Mouse (Mus musculus) MEL (cell line): ENCODE measurements around the gene Xylt2. TPM values are rescaled to one million over a fixed set of nuclear protein-coding genes. Genes with fewer than 3 reads are reported as not detected.

Experiments used
- DNase-seq: peaks from one replicate; pipeline ENCODE4 v3.0.0; 2011; ENCODE audit warnings: low read depth, low spot score
- H3K27ac ChIP-seq: 2 replicates; pipeline ENCODE4 v1.5.1; 2012; ENCODE audit warnings: low read depth, mild to moderate bottlenecking, control low read depth, low read length, moderate library complexity; ENCODE audit not compliant: control insufficient read depth
- H3K27me3 ChIP-seq, 2 experiments: fragments of 150-350 bp in 1 of 2; sonication (generic) in 1 of 2; 2 replicates each; pipeline ENCODE4 v1.6.1; 2012; ENCODE audit warnings: low read length in 2 of 2, mild to moderate bottlenecking in 2 of 2, improper control_type of control experiment in 1 of 2, moderate library complexity in 1 of 2; ENCODE audit not compliant: insufficient read depth in 2 of 2, control insufficient read depth in 1 of 2
- H3K36me3 ChIP-seq, 2 experiments: 2 replicates each; pipeline ENCODE4 v1.6.1; 2012 to 2014; ENCODE audit warnings: low read length in 2 of 2, improper control_type of control experiment in 1 of 2, inconsistent platforms in 1 of 2, mild to moderate bottlenecking in 1 of 2; ENCODE audit not compliant: insufficient read depth in 2 of 2, control insufficient read depth in 1 of 2
- H3K4me1 ChIP-seq, 2 experiments: fragments of 150-350 bp in 1 of 2; sonication (generic) in 1 of 2; 2 replicates each; pipeline ENCODE4 v1.6.1; 2012; ENCODE audit warnings: low read length in 2 of 2, improper control_type of control experiment in 1 of 2, mild to moderate bottlenecking in 1 of 2; ENCODE audit not compliant: insufficient read depth in 2 of 2, control insufficient read depth in 1 of 2
- H3K4me3 ChIP-seq, 2 experiments: fragments of 150-350 bp in 1 of 2; sonication (generic) in 1 of 2; 2 replicates each; pipeline ENCODE4 v1.5.1; 2012; ENCODE audit warnings: low read depth in 2 of 2, low read length in 2 of 2, mild to moderate bottlenecking in 2 of 2, moderate library complexity in 2 of 2, control low read depth in 1 of 2, improper control_type of control experiment in 1 of 2; ENCODE audit not compliant: control insufficient read depth in 1 of 2, insufficient read depth in 1 of 2
- H3K79me2 ChIP-seq: 2 replicates; pipeline ENCODE4 v1.6.1; 2012; ENCODE audit warnings: mild to moderate bottlenecking, low read length, moderate library complexity; ENCODE audit not compliant: control insufficient read depth, poor library complexity, insufficient read depth
- H3K9ac ChIP-seq: 2 replicates; pipeline ENCODE4 v1.6.1; 2012; ENCODE audit warnings: low read depth, mild to moderate bottlenecking, control low read depth, low read length, moderate library complexity; ENCODE audit not compliant: control insufficient read depth, poor library complexity, severe bottlenecking
- H3K9me3 ChIP-seq: fragments of 150-350 bp; sonication (generic); replicated peaks from 2 replicates; pipeline ENCODE4 v1.6.1; 2012; ENCODE audit warnings: mild to moderate bottlenecking, low read length, improper control_type of control experiment, moderate library complexity; ENCODE audit not compliant: insufficient read depth
- BHLHE40 ChIP-seq: IDR thresholded peaks from 2 replicates; pipeline ENCODE4 v1.6.1; 2012; ENCODE audit warnings: low read depth, mild to moderate bottlenecking, inconsistent platforms, low read length, improper control_type of control experiment, borderline replicate concordance
- CTCF ChIP-seq, 3 experiments: IDR thresholded peaks in 2 of 3; conservative IDR thresholded peaks in 1 of 3; 2 replicates each; pipeline ENCODE4 v1.5.1; 2011 to 2012; ENCODE audit warnings: low read length in 3 of 3, low read depth in 2 of 3, mild to moderate bottlenecking in 2 of 3, improper control_type of control experiment in 1 of 3, inconsistent platforms in 1 of 3, mixed read lengths in 1 of 3, moderate library complexity in 1 of 3; ENCODE audit not compliant: control insufficient read depth in 1 of 3, insufficient read depth in 1 of 3, poor library complexity in 1 of 3, severe bottlenecking in 1 of 3
- ELF1 ChIP-seq: IDR thresholded peaks from 2 replicates; pipeline ENCODE4 v1.6.1; 2014; ENCODE audit warnings: low read depth, mild to moderate bottlenecking, inconsistent platforms, low read length, improper control_type of control experiment, moderate library complexity
- GABPA ChIP-seq: IDR thresholded peaks from 2 replicates; pipeline ENCODE4 v1.6.1; 2012; ENCODE audit warnings: low read depth, mild to moderate bottlenecking, inconsistent platforms, low read length, improper control_type of control experiment, moderate library complexity
- MAFK ChIP-seq: IDR thresholded peaks from 2 replicates; pipeline ENCODE4 v1.6.1; 2011; ENCODE audit warnings: low read depth, mild to moderate bottlenecking, low read length, improper control_type of control experiment, borderline replicate concordance
- NELFE ChIP-seq: IDR thresholded peaks from 2 replicates; pipeline ENCODE4 v1.6.1; 2011; ENCODE audit warnings: low read depth, low read length, improper control_type of control experiment
- POLR2A ChIP-seq, 2 experiments: IDR thresholded peaks; 2 replicates each; pipeline ENCODE4 v1.6.1; 2011 to 2012; ENCODE audit warnings: low read length in 2 of 2, mild to moderate bottlenecking in 2 of 2, control low read depth in 1 of 2, improper control_type of control experiment in 1 of 2, low read depth in 1 of 2, moderate library complexity in 1 of 2; ENCODE audit not compliant: control insufficient read depth in 1 of 2, insufficient read depth in 1 of 2, poor library complexity in 1 of 2
- RAD21 ChIP-seq: IDR thresholded peaks from 2 replicates; pipeline ENCODE4 v1.6.1; 2011; ENCODE audit warnings: mild to moderate bottlenecking, low read depth, low read length, improper control_type of control experiment
- SIN3A ChIP-seq: IDR thresholded peaks from 2 replicates; pipeline ENCODE4 v1.6.1; 2012; ENCODE audit warnings: low read length, improper control_type of control experiment, inconsistent platforms
- TAL1 ChIP-seq: IDR thresholded peaks from 2 replicates; pipeline ENCODE4 v1.6.1; 2012; ENCODE audit warnings: mild to moderate bottlenecking, inconsistent platforms, low read length, moderate library complexity, mixed read lengths
- UBTF ChIP-seq: IDR thresholded peaks from 2 replicates; pipeline ENCODE4 v1.6.1; 2012; ENCODE audit warnings: low read depth, mild to moderate bottlenecking, inconsistent platforms, low read length, improper control_type of control experiment, moderate library complexity, borderline replicate concordance; ENCODE audit not compliant: insufficient read depth
- USF2 ChIP-seq, 2 experiments: IDR thresholded peaks; 2 replicates each; pipeline ENCODE4 v1.6.1; 2011 to 2012; ENCODE audit warnings: improper control_type of control experiment in 2 of 2, low read length in 2 of 2, borderline replicate concordance in 1 of 2, inconsistent platforms in 1 of 2, low read depth in 1 of 2, mild to moderate bottlenecking in 1 of 2; ENCODE audit not compliant: insufficient read depth in 1 of 2
- ZC3H11A ChIP-seq: IDR thresholded peaks from 2 replicates; pipeline ENCODE4 v1.6.1; 2012; ENCODE audit warnings: low read depth, mild to moderate bottlenecking, inconsistent platforms, low read length, improper control_type of control experiment
- ZKSCAN1 ChIP-seq: IDR thresholded peaks from 2 replicates; pipeline ENCODE4 v1.6.1; 2012; ENCODE audit warnings: low read depth, mild to moderate bottlenecking, inconsistent platforms, low read length, improper control_type of control experiment, moderate library complexity
- ZMIZ1 ChIP-seq: IDR thresholded peaks from 2 replicates; pipeline ENCODE4 v1.6.1; 2012; ENCODE audit warnings: low read depth, mild to moderate bottlenecking, inconsistent platforms, low read length, improper control_type of control experiment, moderate library complexity
- ZNF384 ChIP-seq: IDR thresholded peaks from 2 replicates; pipeline ENCODE4 v1.6.1; 2012; ENCODE audit warnings: low read depth, mild to moderate bottlenecking, inconsistent platforms, low read length, improper control_type of control experiment
- polyA plus RNA-seq, 2 experiments: library from polyadenylated mRNA; stranded (reverse) in 1 of 2; unstranded in 1 of 2; fragments of >175 nt in 1 of 2; fragments of >200 nt in 1 of 2; gene quantifications; 2 replicates each; pipeline versions ENCODE4 v1.2.1 to v1.2.4; 2012; ENCODE audit warnings: low replicate concordance in 2 of 2, low read depth in 1 of 2; ENCODE audit not compliant: insufficient read length in 2 of 2, insufficient read depth in 1 of 2, missing spikeins in 1 of 2
- total RNA-seq: library from RNA; depleted of rRNA; stranded (reverse); fragments of 300-350 nt; gene quantifications from 2 replicates; pipeline ENCODE4 v1.2.3, GENCODE M21; 2012

Xylt2 gene
- total and polyA plus RNA-seq, 3 experiments = 10.1 to 12.4 TPM; not detected in 1

DNA sequence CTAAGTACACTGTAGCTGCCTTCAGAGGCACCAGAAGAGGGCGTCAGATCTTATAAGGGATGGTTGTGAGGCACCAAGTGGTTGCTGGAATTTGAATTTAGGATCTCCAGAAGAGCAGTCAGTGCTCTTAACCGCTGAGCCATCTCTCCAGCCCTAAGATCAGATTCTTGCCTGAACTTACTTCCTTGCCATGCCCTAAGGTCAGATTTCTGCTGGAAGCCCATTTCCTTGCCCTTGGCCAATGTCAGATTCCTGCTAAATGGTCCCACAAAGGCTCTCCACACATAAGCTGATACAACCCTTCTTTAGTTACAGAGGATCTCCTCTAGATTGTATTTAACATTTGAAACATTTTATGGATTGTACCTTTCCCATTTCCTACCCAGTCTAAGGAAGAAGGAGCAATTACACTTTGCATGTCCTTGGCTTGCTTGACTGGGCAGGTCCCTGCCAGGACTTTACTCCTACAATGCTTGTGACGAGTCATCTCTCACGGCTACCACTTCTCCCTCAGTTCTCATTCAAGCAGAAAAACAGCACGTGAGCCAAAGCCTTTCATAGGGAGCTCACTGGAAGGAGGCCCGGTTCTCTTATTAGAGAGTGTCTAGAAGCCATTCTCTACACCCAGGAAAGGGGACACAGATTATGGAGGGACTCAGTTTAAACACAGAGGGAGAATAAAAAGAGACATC lies 56.4 kb downstream of the Xylt2 start:
- TF ChIP-seq NELFE = no peak
- TF ChIP-seq ZNF384 = peak; percentile 72; the same call in 1 of the 2 replicates
- no peak for TF ChIP-seq RAD21
- no peak for TF ChIP-seq TAL1
- no peak for TF ChIP-seq ZKSCAN1
- TF ChIP-seq CTCF (IDR thresholded peaks at IDR 0.05 in 2 of 3, conservative IDR thresholded peaks at IDR 0.05 in 1 of 3; ENCODE audit: control insufficient read depth in 1 of 3, insufficient read depth in 1 of 3, low read depth in 2 of 3, low read length in 3 of 3, poor library complexity in 1 of 3, severe bottlenecking in 1 of 3) = peak in 1 of 3 experiments; percentile 18; a peak in 1 of 6 replicates
- TF ChIP-seq ELF1 = no peak
- TF ChIP-seq BHLHE40 = 0 out of 2 replicates have a peak, but pooled peaks have one; percentile 36
- TF ChIP-seq MAFK = no peak
- TF ChIP-seq, all 39 proteins: peak for 3
- no peaks in the 10 kb centered on the region for H3K79me2 ChIP-seq
- no peak overlapping the region for H3K27ac ChIP-seq
- no peak overlapping the region for H3K9ac ChIP-seq
- peak; percentile 43 for DNase-seq
- H3K27me3 ChIP-seq = no peaks in the 10 kb centered on the region
- H3K4me1 ChIP-seq = peaks cover 4 to 12% of the 10 kb centered on the region in 2 experiments
- no peaks in the 10 kb centered on the region for H3K9me3 ChIP-seq
- peaks cover 0 to 2% of the 10 kb centered on the region in 2 experiments; a peak in 1 of 4 replicates for H3K36me3 ChIP-seq
- H3K4me3 ChIP-seq = no peak overlapping the region

DNA sequence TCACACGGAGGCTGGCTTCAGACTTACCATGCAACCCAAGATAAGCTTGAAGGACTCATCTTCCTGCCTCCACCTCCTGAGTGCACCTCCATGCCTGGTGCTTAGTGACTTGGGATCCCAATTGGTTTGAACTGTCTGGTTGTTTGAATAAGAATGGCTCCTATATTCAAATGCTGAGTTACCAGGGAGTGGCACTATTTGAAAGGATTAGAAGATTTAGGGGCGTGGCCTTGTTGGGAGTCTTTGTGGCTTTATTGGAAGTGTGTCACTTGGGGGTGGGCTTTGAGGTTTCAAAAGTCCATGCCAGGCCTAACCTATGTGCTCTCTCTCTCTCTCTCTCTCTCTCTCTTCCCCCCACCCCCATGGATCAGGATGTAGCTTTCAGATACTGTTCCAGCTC lies 59.7 kb downstream of the Xylt2 start:
- Histone ChIP-seq H3K9me3 (no peaks in the 10 kb centered on the region), H3K79me2 (no peaks in the 10 kb centered on the region), H3K9ac (no peak overlapping the region), H3K27me3 (0 out of 4 replicates have a peak, but pooled peaks cover 0 to 2% of the 10 kb centered on the region in 2 experiments), H3K36me3 (peaks cover 0 to 2% of the 10 kb centered on the region in 2 experiments; a peak in 1 of 4 replicates), H3K4me3 (no peak overlapping the region), H3K27ac (no peak overlapping the region), H3K4me1 (peaks cover 4 to 12% of the 10 kb centered on the region in 2 experiments)
- no peak for TF ChIP-seq USF2 (IDR thresholded peaks at IDR 0.05; ENCODE audit: borderline replicate concordance in 1 of 2, insufficient read depth in 1 of 2, low read depth in 1 of 2, low read length in 2 of 2)
- TF ChIP-seq GABPA = no peak
- TF ChIP-seq POLR2A (IDR thresholded peaks at IDR 0.05; ENCODE audit: control insufficient read depth in 1 of 2, insufficient read depth in 1 of 2, low read depth in 1 of 2, low read length in 2 of 2, poor library complexity in 1 of 2) = no peak
- TF ChIP-seq BHLHE40 = no peak
- TF ChIP-seq ZMIZ1 = no peak
- no peak for TF ChIP-seq SIN3A
- TF ChIP-seq UBTF = no peak
- TF ChIP-seq ZC3H11A = no peak
- DNase-seq = no peak
